Mouse (Mus musculus): ENCODE results near the gene Siae. TPM values are rescaled to one million over a fixed set of nuclear protein-coding genes. Genes with fewer than 3 reads are reported as not detected.

Gene Siae
- polyA plus RNA-seq, 1 experiment from 2014 or later: 8.6 TPM

DNA sequence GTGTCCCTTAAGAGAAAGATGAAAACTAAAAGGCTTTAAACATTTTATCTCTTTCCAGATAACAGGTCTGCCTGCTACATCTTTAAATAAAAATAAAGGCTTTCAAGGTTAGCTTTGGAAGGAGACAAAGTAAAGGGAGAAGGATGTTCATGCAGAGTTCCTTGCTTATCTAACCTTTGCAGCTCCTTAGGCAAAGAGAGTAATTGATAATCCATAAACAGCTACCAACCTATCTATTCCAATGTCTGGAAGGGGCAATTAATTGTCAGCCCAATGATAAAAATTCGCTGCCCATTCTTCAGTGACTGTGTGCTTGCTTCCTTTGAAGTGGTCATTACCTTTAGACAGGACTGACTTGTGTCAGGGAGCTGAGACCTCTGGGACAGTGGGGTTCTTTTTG, 8.3 kb downstream of the Siae start:
- Histone ChIP-seq H3K4me1 (replicated peaks; ENCODE audit: control insufficient read depth, insufficient read depth, low read length) (peaks cover 31% of the 10 kb centered on the region), H3K4me3 (ENCODE audit: low read depth, low read length) (no peak overlapping the region), H3K9ac (ENCODE audit: low read depth, low read length) (no peak overlapping the region)

DNA sequence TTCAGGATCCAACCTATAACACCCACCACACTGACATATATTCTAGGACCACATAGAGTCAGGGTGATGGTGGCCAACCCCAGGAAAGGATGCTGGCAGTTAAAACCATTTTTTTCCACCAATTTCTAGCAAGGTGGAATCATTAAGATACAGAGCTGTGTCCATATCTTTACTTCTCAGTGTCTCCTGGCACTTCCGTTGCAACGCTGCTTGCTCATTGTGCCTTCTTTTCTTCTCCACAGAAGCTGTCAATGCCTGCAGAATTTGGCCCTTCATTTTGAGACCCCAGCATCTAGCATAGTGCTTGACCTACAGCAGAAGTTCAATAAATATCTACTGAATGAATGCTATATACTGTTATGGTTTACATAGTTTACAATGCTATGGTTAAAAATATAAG, 11.5 kb downstream of the Siae start:
- Histone ChIP-seq H3K36me3 (ENCODE audit: control insufficient read depth, insufficient read depth, low read length) (no peaks in the 10 kb centered on the region), H3K27ac (ENCODE audit: low read depth, low read length) (peak overlapping the region; percentile 30; the same call in 1 of the 2 replicates), H3K27me3 (replicated peaks; ENCODE audit: control insufficient read depth, insufficient read depth, low read length) (no peaks in the 10 kb centered on the region), H3K4me1 (replicated peaks; ENCODE audit: control insufficient read depth, insufficient read depth, low read length) (peaks cover 46% of the 10 kb centered on the region), H3K9me3 (ENCODE audit: control insufficient read depth, low read length) (no peaks in the 10 kb centered on the region), H3K4me3 (ENCODE audit: low read depth, low read length) (no peak overlapping the region), H3K4me2 (peak overlapping the region; percentile 44; the same call in 1 of the 2 replicates), H3K9ac (ENCODE audit: low read depth, low read length) (no peak overlapping the region)
- no peak for DNase-seq (ENCODE audit: low spot score)
- WGBS: 59% methylated on average over 2 of the region's 2 CpGs
- ATAC-seq (replicated peaks; ENCODE audit: low FRiP score): peak; percentile 67

More for the DNA sequence above, 8.3 kb downstream of the Siae start:
- 0 out of 2 replicates have a peak overlapping the region, but pooled peaks have one; percentile 19 for H3K27ac ChIP-seq (ENCODE audit: low read depth, low read length)
- H3K27me3 ChIP-seq (replicated peaks; ENCODE audit: control insufficient read depth, insufficient read depth, low read length): no peaks in the 10 kb centered on the region
- H3K4me2 ChIP-seq: peak overlapping the region; percentile 5; the same call in 1 of the 2 replicates
- 8% methylated on average over 1 of the region's 1 CpGs for WGBS
- H3K36me3 ChIP-seq (ENCODE audit: control insufficient read depth, insufficient read depth, low read length): no peaks in the 10 kb centered on the region
- ATAC-seq (replicated peaks; ENCODE audit: low FRiP score): no peak
- DNase-seq (ENCODE audit: low spot score): no peak
- H3K9me3 ChIP-seq (ENCODE audit: control insufficient read depth, low read length): no peaks in the 10 kb centered on the region

DNA sequence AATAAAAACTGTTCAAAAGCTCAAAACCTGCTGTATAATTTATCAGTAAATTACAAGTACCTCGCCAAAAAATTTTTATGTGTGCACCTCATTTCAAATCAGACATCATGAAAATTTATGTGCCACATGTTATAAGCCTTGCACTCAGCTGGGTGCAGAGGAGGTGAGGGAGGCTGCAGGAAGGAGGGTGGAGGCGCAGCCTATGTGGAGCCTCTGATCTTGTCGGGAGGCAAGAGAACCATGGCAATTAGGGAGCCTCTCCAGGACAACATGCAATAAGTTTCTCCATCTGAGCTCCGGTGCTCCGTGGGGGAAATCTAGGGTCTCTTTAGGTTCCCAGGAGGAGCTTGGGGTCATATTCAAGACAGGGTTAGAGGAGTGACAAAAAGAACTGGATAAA, 12.0 kb downstream of the Siae start:
- Histone ChIP-seq H3K9ac (ENCODE audit: low read depth, low read length) (no peak overlapping the region), H3K4me2 (peak overlapping the region; percentile 44), H3K27ac (ENCODE audit: low read depth, low read length) (peak overlapping the region; percentile 42; the same call in 1 of the 2 replicates), H3K36me3 (ENCODE audit: control insufficient read depth, insufficient read depth, low read length) (no peaks in the 10 kb centered on the region), H3K27me3 (replicated peaks; ENCODE audit: control insufficient read depth, insufficient read depth, low read length) (no peaks in the 10 kb centered on the region), H3K4me3 (ENCODE audit: low read depth, low read length) (0 out of 2 replicates have a peak overlapping the region, but pooled peaks have one; percentile 2), H3K4me1 (replicated peaks; ENCODE audit: control insufficient read depth, insufficient read depth, low read length) (peaks cover 50% of the 10 kb centered on the region), H3K9me3 (ENCODE audit: control insufficient read depth, low read length) (no peaks in the 10 kb centered on the region)
- DNase-seq (ENCODE audit: low spot score) (no peak), ATAC-seq (replicated peaks; ENCODE audit: low FRiP score) (peak; percentile 62)
- WGBS: 32% methylated on average over 5 of the region's 5 CpGs

DNA sequence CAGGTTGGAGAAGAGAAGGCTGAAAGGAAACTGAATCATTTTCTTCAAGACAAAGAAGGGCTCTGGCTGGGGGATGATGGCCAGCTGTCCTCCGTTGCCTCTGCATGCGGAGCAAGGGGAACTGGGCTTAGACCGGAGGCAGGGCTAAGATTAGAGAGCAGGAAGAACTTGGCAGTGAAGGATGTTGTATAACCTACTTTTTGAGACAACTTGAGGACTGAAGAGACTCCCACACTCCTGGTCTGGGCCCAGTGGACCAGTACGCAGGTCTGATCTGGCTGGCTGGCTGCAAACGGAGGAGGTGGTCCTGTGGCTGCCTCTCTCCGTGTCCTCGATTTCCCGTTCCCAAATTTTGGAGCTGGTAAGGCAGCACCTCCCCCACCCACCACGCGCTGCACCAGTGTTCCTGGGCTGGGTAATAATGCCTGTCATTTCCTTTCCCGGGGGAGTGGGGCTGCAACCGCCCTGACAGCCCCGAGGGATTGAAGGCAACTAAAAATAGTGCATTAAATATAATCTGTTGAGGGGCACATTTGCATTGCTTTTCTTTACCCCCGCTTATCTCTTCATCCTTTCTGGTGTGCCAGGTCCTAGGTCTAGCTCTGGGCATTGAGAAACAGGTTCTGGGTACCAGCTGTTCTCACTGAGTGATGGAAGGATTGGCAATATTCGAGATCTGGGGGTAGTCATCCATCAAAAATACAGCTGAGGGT, 12.6 kb downstream of the Siae start:
- peak; percentile 41 for ATAC-seq (replicated peaks; ENCODE audit: low FRiP score)
- 17% methylated on average over 15 of the region's 15 CpGs for WGBS
- peak; percentile 47 for DNase-seq (ENCODE audit: low spot score)
- Histone ChIP-seq H3K4me3 (ENCODE audit: low read depth, low read length) (0 out of 2 replicates have a peak overlapping the region, but pooled peaks have one; percentile 2), H3K27me3 (replicated peaks; ENCODE audit: control insufficient read depth, insufficient read depth, low read length) (no peaks in the 10 kb centered on the region), H3K36me3 (ENCODE audit: control insufficient read depth, insufficient read depth, low read length) (no peaks in the 10 kb centered on the region), H3K9me3 (ENCODE audit: control insufficient read depth, low read length) (no peaks in the 10 kb centered on the region), H3K27ac (ENCODE audit: low read depth, low read length) (peak overlapping the region; percentile 42), H3K9ac (ENCODE audit: low read depth, low read length) (0 out of 2 replicates have a peak overlapping the region, but pooled peaks have one; percentile 5), H3K4me2 (peak overlapping the region; percentile 44), H3K4me1 (replicated peaks; ENCODE audit: control insufficient read depth, insufficient read depth, low read length) (peaks cover 56% of the 10 kb centered on the region)

DNA sequence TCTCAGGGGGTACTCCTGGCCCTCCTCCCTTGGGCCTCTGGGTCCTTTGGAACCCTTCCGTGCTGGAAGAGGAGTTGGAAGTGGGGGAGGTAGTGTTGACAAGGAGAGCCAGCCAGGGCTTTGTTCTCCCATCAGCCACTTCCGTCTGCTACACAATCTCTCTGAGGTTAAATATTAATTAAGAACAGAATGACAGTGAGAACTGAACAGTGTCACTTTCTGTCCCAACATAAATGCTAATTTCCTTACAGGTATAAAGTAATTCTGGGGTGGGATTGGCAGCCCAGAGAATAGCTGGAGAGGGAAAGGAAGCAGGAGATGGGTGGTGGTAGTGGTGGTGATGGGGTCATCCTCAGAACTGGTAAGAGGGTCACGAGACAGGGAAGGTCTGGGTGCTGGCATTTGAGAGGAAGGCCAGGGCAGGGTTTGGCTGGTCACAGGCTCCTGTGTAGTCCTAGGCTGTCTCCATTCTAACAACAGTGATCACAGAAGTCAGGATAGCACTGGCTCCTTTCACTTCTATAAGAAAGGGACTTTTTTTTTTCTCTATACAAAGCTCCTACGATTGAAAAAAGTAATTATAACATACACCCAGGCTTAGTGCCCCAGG, 13.2 kb downstream of the Siae start:
- H3K27ac ChIP-seq (ENCODE audit: low read depth, low read length): no peak overlapping the region
- 0 out of 2 replicates have a peak, but pooled peaks have one; percentile 12 for ATAC-seq (replicated peaks; ENCODE audit: low FRiP score)

DNA sequence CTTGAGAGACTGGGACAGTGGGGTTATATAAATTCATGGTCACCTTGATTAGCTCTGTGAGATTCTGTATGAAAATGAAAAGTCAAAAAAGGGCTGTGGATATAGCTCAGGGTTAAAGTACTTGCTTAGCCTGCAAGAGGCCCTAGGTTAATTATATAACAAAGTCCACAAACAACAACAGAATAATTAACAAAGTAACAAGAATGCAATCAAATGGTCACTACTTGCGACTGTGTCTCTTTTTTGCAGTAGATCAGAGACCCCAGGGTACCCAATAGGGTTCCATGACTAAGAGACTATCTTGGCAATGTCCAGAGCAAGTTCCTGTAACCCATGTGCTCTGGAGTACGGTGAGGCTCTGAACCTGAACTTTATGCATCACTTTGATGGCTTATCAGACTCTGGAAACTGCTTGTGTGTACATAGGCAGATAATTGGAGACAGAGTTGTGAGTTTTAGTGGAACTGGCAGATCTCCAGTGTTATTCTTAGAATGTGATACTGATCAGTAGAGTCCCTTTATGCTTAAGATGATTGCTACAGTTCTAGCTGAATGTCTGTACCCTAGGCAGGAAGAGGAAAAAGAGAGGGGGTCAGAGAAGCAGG, 13.8 kb downstream of the Siae start:
- no peak overlapping the region for H3K27ac ChIP-seq (ENCODE audit: low read depth, low read length)
- WGBS: 54% methylated on average over 2 of the region's 2 CpGs
- peak; percentile 27; the same call in 1 of the 2 replicates for ATAC-seq (replicated peaks; ENCODE audit: low FRiP score)

More for the DNA sequence above, 13.2 kb downstream of the Siae start:
- Histone ChIP-seq H3K4me3 (ENCODE audit: low read depth, low read length) (no peak overlapping the region), H3K36me3 (ENCODE audit: control insufficient read depth, insufficient read depth, low read length) (no peaks in the 10 kb centered on the region), H3K4me2 (peak overlapping the region; percentile 44), H3K4me1 (replicated peaks; ENCODE audit: control insufficient read depth, insufficient read depth, low read length) (peaks cover 56% of the 10 kb centered on the region), H3K9me3 (ENCODE audit: control insufficient read depth, low read length) (no peaks in the 10 kb centered on the region), H3K27me3 (replicated peaks; ENCODE audit: control insufficient read depth, insufficient read depth, low read length) (no peaks in the 10 kb centered on the region), H3K9ac (ENCODE audit: low read depth, low read length) (0 out of 2 replicates have a peak overlapping the region, but pooled peaks have one; percentile 5)
- 47% methylated on average over 4 of the region's 4 CpGs for WGBS
- no peak for DNase-seq (ENCODE audit: low spot score)

DNA sequence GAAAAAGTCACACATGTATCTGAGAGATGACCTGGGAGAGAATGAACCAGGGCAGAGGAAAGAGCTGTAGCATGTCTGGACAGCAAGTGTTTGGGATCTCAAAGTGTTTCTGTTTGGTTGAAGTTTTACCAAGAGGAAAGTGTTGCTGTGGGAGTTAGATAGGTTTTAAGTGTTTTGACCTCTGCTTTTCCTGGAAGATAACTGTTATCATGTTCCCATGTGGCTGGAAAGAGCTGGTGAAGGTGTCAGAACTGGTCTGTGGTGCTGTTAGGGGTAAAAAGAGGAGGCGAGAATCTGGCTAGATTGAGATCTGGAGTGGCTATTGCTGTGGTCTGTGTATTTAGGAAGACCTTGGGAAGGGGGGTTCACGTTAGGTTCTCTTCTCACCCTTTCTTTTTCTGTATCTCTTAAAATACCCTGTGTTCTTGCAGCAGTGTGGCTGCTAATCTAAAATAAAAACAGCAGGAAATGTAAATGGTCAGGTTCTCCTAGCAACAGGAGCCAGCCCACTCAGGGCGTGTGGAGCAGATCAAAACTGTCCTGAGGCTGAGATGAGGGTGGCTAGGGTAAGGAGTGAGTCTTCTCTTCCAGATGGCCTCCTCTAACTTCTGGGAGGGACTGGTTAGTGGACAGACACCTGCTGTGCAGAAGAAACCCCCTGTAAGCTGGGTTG, 16.8 kb downstream of the Siae start:
- H3K9me3 ChIP-seq (ENCODE audit: control insufficient read depth, low read length): no peaks in the 10 kb centered on the region
- H3K4me1 ChIP-seq (replicated peaks; ENCODE audit: control insufficient read depth, insufficient read depth, low read length): peaks cover 43% of the 10 kb centered on the region
- H3K36me3 ChIP-seq (ENCODE audit: control insufficient read depth, insufficient read depth, low read length): no peaks in the 10 kb centered on the region
- DNase-seq (ENCODE audit: low spot score) (no peak), ATAC-seq (replicated peaks; ENCODE audit: low FRiP score) (peak; percentile 25)
- no peaks in the 10 kb centered on the region for H3K27me3 ChIP-seq (replicated peaks; ENCODE audit: control insufficient read depth, insufficient read depth, low read length)
- peak overlapping the region; percentile 6; the same call in 1 of the 2 replicates for H3K9ac ChIP-seq (ENCODE audit: low read depth, low read length)
- H3K4me3 ChIP-seq (ENCODE audit: low read depth, low read length): no peak overlapping the region
- peak overlapping the region; percentile 8; the same call in 1 of the 2 replicates for H3K4me2 ChIP-seq
- WGBS: 21% methylated on average over 3 of the region's 3 CpGs
- no peak overlapping the region; the same call in 1 of the 2 replicates for H3K27ac ChIP-seq (ENCODE audit: low read depth, low read length)

More for the DNA sequence above, 13.8 kb downstream of the Siae start:
- H3K4me1 ChIP-seq (replicated peaks; ENCODE audit: control insufficient read depth, insufficient read depth, low read length): peaks cover 53% of the 10 kb centered on the region
- no peaks in the 10 kb centered on the region for H3K9me3 ChIP-seq (ENCODE audit: control insufficient read depth, low read length)
- H3K4me3 ChIP-seq (ENCODE audit: low read depth, low read length): no peak overlapping the region
- no peaks in the 10 kb centered on the region for H3K27me3 ChIP-seq (replicated peaks; ENCODE audit: control insufficient read depth, insufficient read depth, low read length)
- H3K36me3 ChIP-seq (ENCODE audit: control insufficient read depth, insufficient read depth, low read length): no peaks in the 10 kb centered on the region
- H3K4me2 ChIP-seq: no peak overlapping the region
- no peak for DNase-seq (ENCODE audit: low spot score)
- H3K9ac ChIP-seq (ENCODE audit: low read depth, low read length): no peak overlapping the region

DNA sequence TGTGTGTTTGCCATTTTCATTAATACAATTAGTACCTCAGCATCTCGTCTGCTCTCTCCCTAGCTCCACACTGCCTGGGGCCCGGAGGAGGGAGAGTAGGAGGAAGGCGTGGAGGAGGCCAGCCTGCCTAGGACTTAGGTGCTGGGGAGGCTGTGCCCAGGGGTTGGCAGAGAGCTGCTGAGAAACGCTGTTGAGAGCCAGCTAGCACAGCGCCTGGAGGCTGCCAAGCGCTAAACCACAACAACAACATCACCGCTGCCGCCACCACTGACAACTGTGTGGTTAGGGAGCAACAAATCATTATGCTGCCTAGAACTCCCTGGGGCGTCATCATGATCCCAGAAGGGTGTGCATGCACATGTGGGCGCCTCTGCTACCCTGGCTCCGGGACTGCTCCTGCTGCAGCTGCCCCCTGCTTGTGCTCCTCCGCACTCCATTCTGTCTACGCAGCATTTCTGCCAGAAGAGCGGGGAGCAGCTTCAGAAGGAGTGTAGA, 21.0 kb downstream of the Siae start:
- H3K4me3 ChIP-seq (ENCODE audit: low read depth, low read length): no peak overlapping the region
- no peaks in the 10 kb centered on the region for H3K36me3 ChIP-seq (ENCODE audit: control insufficient read depth, insufficient read depth, low read length)
- H3K4me2 ChIP-seq: peak overlapping the region; percentile 31; the same call in 1 of the 2 replicates
- DNase-seq (ENCODE audit: low spot score) (no peak), ATAC-seq (replicated peaks; ENCODE audit: low FRiP score) (0 out of 2 replicates have a peak, but pooled peaks have one; percentile 26)
- WGBS: 31% methylated on average over 14 of the region's 14 CpGs
- H3K4me1 ChIP-seq (replicated peaks; ENCODE audit: control insufficient read depth, insufficient read depth, low read length): peaks cover 18% of the 10 kb centered on the region
- H3K9me3 ChIP-seq (ENCODE audit: control insufficient read depth, low read length): no peaks in the 10 kb centered on the region
- H3K27me3 ChIP-seq (replicated peaks; ENCODE audit: control insufficient read depth, insufficient read depth, low read length): no peaks in the 10 kb centered on the region
- no peak overlapping the region for H3K27ac ChIP-seq (ENCODE audit: low read depth, low read length)
- H3K9ac ChIP-seq (ENCODE audit: low read depth, low read length): no peak overlapping the region; the same call in 1 of the 2 replicates

Data from liver, embryonic 11.5 days (tissue).